Mouse (Mus musculus) spleen, postnatal 36 days (tissue): ENCODE measurements around the gene Susd3.
A peak's percentile ranks its signal among the peaks of the same experiment; 100 is the strongest.

Source experiments
- DNase-seq, 2 experiments: peaks; one replicate each; pipeline ENCODE4 v3.0.0; 2022; ENCODE audit warnings: low spot score in 2 of 2, mixed read lengths in 1 of 2

Gene Susd3

GRCm38 (mm10) chr13:49212711-49213500 is 35.6 kb downstream of the Susd3 start:
- no peak for DNase-seq

GRCm38 (mm10) chr13:49209306-49209705 is 39.2 kb downstream of the Susd3 start:
- no peak for DNase-seq

GRCm38 (mm10) chr13:49206341-49206740 is 42.2 kb downstream of the Susd3 start:
- DNase-seq: no peak

GRCm38 (mm10) chr13:49205381-49205998 is 43.0 kb downstream of the Susd3 start:
- peak; percentile 74 to 79 for DNase-seq

GRCm38 (mm10) chr13:49202556-49202955 is 46.0 kb downstream of the Susd3 start:
- no peak for DNase-seq

GRCm38 (mm10) chr13:49200688-49201087 is 47.8 kb downstream of the Susd3 start:
- DNase-seq: peak in 1 of 2 experiments; percentile 37

- no peak for DNase-seq
Observed at GRCm38 (mm10) chr13:49199891-49200290, 48.6 kb downstream of the Susd3 start.

- no peak for DNase-seq
Observed at GRCm38 (mm10) chr13:49198734-49199133, 49.8 kb downstream of the Susd3 start.

- DNase-seq: peak; percentile 51 to 61
Observed at GRCm38 (mm10) chr13:49196766-49197165, 51.7 kb downstream of the Susd3 start.

- no peak for DNase-seq
Observed at GRCm38 (mm10) chr13:49196211-49196610, 52.3 kb downstream of the Susd3 start.

GRCm38 (mm10) chr13:49195651-49196050 is 52.9 kb downstream of the Susd3 start:
- DNase-seq: no peak

GRCm38 (mm10) chr13:49194811-49195210 is 53.7 kb downstream of the Susd3 start:
- DNase-seq: no peak

- DNase-seq: no peak
Observed at GRCm38 (mm10) chr13:49193650-49194049, 54.9 kb downstream of the Susd3 start.

- no peak for DNase-seq
Observed at GRCm38 (mm10) chr13:49192156-49192855, 56.2 kb downstream of the Susd3 start.

GRCm38 (mm10) chr13:49191673-49192035 is 56.9 kb downstream of the Susd3 start:
- no peak for DNase-seq

- DNase-seq: no peak
Observed at GRCm38 (mm10) chr13:49190876-49191672, 57.4 kb downstream of the Susd3 start.

- DNase-seq: no peak
Observed at GRCm38 (mm10) chr13:49189970-49190870, 58.3 kb downstream of the Susd3 start.

GRCm38 (mm10) chr13:49188966-49189360 is 59.5 kb downstream of the Susd3 start:
- DNase-seq: no peak

GRCm38 (mm10) chr13:49188219-49188965 is 60.1 kb downstream of the Susd3 start:
- no peak for DNase-seq
